Mouse (Mus musculus): Measurements from ENCODE around the gene Olfr955.

The Olfr955 gene

GRCm38 (mm10) chr9:39471844-39472243 is at the start of gene Olfr955:
TSS of gene Olfr955 (minus strand) at chr9:39471944.
- no peak for DNase-seq (ENCODE audit: low spot score)

- DNase-seq (ENCODE audit: low spot score): no peak
Measured at GRCm38 (mm10) chr9:39518595-39518994, 46.9 kb upstream of the Olfr955 start.

- DNase-seq (ENCODE audit: low spot score): no peak
Measured at GRCm38 (mm10) chr9:39515531-39515930, 43.8 kb upstream of the Olfr955 start, which contains the start of gene Olfr957. TSS of gene Olfr957 (minus strand) at chr9:39515809.

- no peak for DNase-seq (ENCODE audit: low spot score)
Measured at GRCm38 (mm10) chr9:39509412-39509811, 37.7 kb upstream of the Olfr955 start.

- DNase-seq (ENCODE audit: low spot score): peak; percentile 58
Measured at GRCm38 (mm10) chr9:39508998-39509397, 37.3 kb upstream of the Olfr955 start.

GRCm38 (mm10) chr9:39493895-39494294 is 22.2 kb upstream of the Olfr955 start, which contains the start of gene Olfr44:
TSS of gene Olfr44 (minus strand) at chr9:39493995.
- no peak for DNase-seq (ENCODE audit: low spot score)

GRCm38 (mm10) chr9:39456401-39456800 is 15.3 kb downstream of the Olfr955 start, which contains the start of gene Olfr954:
TSS of gene Olfr954 (plus strand) at chr9:39456701.
- DNase-seq (ENCODE audit: low spot score): no peak

- DNase-seq (ENCODE audit: low spot score): no peak
Measured at GRCm38 (mm10) chr9:39427048-39427447, 44.7 kb downstream of the Olfr955 start, which contains the start of gene Olfr952. TSS of gene Olfr952 (minus strand) at chr9:39427148.
